Mouse (Mus musculus) C2C12 (cell line): ENCODE measurements around the gene Dvl3.

Experiments used
- CEBPB ChIP-seq: IDR thresholded peaks from one replicate; pipeline ENCODE4 v1.6.1; 2011; ENCODE audit warnings: low read depth, mild to moderate bottlenecking, control low read depth, moderate library complexity
- CTCF ChIP-seq: IDR thresholded peaks from one replicate; pipeline ENCODE4 v1.5.1; 2011; ENCODE audit not compliant: control insufficient read depth, insufficient read depth, insufficient read length
- FOSL1 ChIP-seq: IDR thresholded peaks from one replicate; pipeline ENCODE4 v1.8.0; 2011; ENCODE audit warnings: mild to moderate bottlenecking, low read length; ENCODE audit not compliant: poor library complexity, insufficient read depth, severe bottlenecking
- MAX ChIP-seq: IDR thresholded peaks from one replicate; pipeline ENCODE4 v1.6.1; 2011; ENCODE audit warnings: mild to moderate bottlenecking, control low read depth
- MYOD1 ChIP-seq: IDR thresholded peaks from one replicate; pipeline ENCODE4 v1.6.1; 2011; ENCODE audit warnings: low read depth; ENCODE audit not compliant: control insufficient read depth, insufficient read length
- MYOG ChIP-seq: IDR thresholded peaks from one replicate; pipeline ENCODE4 v1.6.1; 2011; ENCODE audit not compliant: control insufficient read depth, insufficient read length; ENCODE audit errors: extremely low read depth
- USF1 ChIP-seq: IDR thresholded peaks from one replicate; pipeline ENCODE4 v1.6.1; 2011; ENCODE audit warnings: low read depth, mild to moderate bottlenecking, control low read depth, moderate library complexity

GRCm38 (mm10) chr16:20539649-20540048 lies 22.9 kb downstream of the Dvl3 start:
- TF ChIP-seq CTCF: no peak
- TF ChIP-seq MYOG: no peak
- no peak for TF ChIP-seq CEBPB
- TF ChIP-seq MAX: no peak
- TF ChIP-seq FOSL1: no peak
- TF ChIP-seq USF1: no peak
- no peak for TF ChIP-seq MYOD1
